In genomic region chr12:85123645-85124044, GRCm38 (mm10) we compare ENCODE assay signal across 26 mouse cellular contexts. TPM values are rescaled to one million over a fixed set of nuclear protein-coding genes. Genes with fewer than 3 reads are reported as not detected.
DNase-seq lines count a peak whose midpoint lies in the region; ATAC-seq and TF ChIP-seq lines count a peak whose summit lies in the region.
"Had no signal": no experiment of that assay in that cellular context is flagged by ENCODE, and none has a peak within 500 bp of the region (broad histone marks: within the 10 kb centered on the region; RNA-seq: fewer than 3 reads in every experiment).

No protein-coding gene starts in this region.

- peaks cover 93% of the 10 kb centered on the region for H3K36me3 ChIP-seq in heart, embryonic 15.5 days
- H3K36me3 ChIP-seq in hindbrain, embryonic 12.5 days = peaks cover 85% of the 10 kb centered on the region

- no peak overlapping the region for H3K4me3 ChIP-seq in heart, embryonic 15.5 days
- H3K4me3 ChIP-seq in bone marrow, adult 2 months (replicated peaks; ENCODE audit: control insufficient read depth, low read depth, low read length) = no peak overlapping the region
- no peak overlapping the region for H3K4me3 ChIP-seq in hindbrain, embryonic 12.5 days
- H3K4me3 ChIP-seq: embryonic facial prominence, embryonic 13.5 days; heart, adult 2 months; hindbrain, embryonic 15.5 days; left cerebral cortex, adult 2 months; liver, embryonic 13.5 days; midbrain, embryonic 15.5 days; myocyte; stomach, embryonic 15.5 days had no signal

- H3K9me3 ChIP-seq in heart, embryonic 15.5 days (replicated peaks) = no peaks in the 10 kb centered on the region
- H3K9me3 ChIP-seq in hindbrain, embryonic 12.5 days (replicated peaks) = no peaks in the 10 kb centered on the region
- H3K9me3 ChIP-seq: embryonic facial prominence, embryonic 13.5 days; hindbrain, embryonic 15.5 days; liver, embryonic 13.5 days; midbrain, embryonic 15.5 days; stomach, embryonic 15.5 days had no signal

- no peak overlapping the region for H3K9ac ChIP-seq in heart, embryonic 15.5 days
- H3K9ac ChIP-seq in hindbrain, embryonic 12.5 days = no peak overlapping the region
- H3K9ac ChIP-seq: embryonic facial prominence, embryonic 13.5 days; hindbrain, embryonic 15.5 days; liver, embryonic 13.5 days; midbrain, embryonic 15.5 days; stomach, embryonic 15.5 days had no signal

- H3K4me2 ChIP-seq in heart, embryonic 15.5 days = no peak overlapping the region
- H3K4me2 ChIP-seq in hindbrain, embryonic 12.5 days (replicated peaks) = no peak overlapping the region
- H3K4me2 ChIP-seq: embryonic facial prominence, embryonic 13.5 days; hindbrain, embryonic 15.5 days; liver, embryonic 13.5 days; midbrain, embryonic 15.5 days; stomach, embryonic 15.5 days had no signal

- H3K4me1 ChIP-seq in heart, embryonic 15.5 days (replicated peaks) = no peaks in the 10 kb centered on the region
- peaks cover 6% of the 10 kb centered on the region for H3K4me1 ChIP-seq in bone marrow, adult 2 months (ENCODE audit: control insufficient read depth, insufficient read depth, low read length)
- H3K4me1 ChIP-seq in hindbrain, embryonic 12.5 days = no peaks in the 10 kb centered on the region
- H3K4me1 ChIP-seq: hindbrain, embryonic 15.5 days; liver, embryonic 13.5 days; midbrain, embryonic 15.5 days; stomach, embryonic 15.5 days had no signal

- H3K27ac ChIP-seq in heart, embryonic 15.5 days = 0 out of 2 replicates have a peak overlapping the region, but pooled peaks have one; percentile 20
- H3K27ac ChIP-seq in bone marrow, adult 2 months (ENCODE audit: control insufficient read depth, insufficient read depth, low read depth, low read length, poor library complexity) = peak overlapping the region; percentile 45; the same call in 1 of the 2 replicates
- H3K27ac ChIP-seq in hindbrain, embryonic 12.5 days = no peak overlapping the region
- H3K27ac ChIP-seq: embryonic facial prominence, embryonic 13.5 days; heart, adult 2 months; hindbrain, embryonic 15.5 days; kidney, postnatal 0 days; left cerebral cortex, adult 2 months; liver, embryonic 13.5 days; midbrain, embryonic 15.5 days; stomach, embryonic 15.5 days had no signal

- DNase-seq in heart, postnatal 25 days (ENCODE audit: low spot score) = no peak
- DNase-seq in CD4-positive helper T cell, adult 2 months (ENCODE audit: low read depth, low spot score) = peak; percentile 33
- no peak for DNase-seq in frontal cortex, postnatal 14 days (ENCODE audit: low spot score in 2 of 2)
- no peak for DNase-seq in right cerebral cortex, postnatal 14 days
- DNase-seq: adrenal gland, postnatal 25 days; cerebellum, adult 11 months; cerebellum, postnatal 14 days; gastrocnemius, postnatal 10 days; heart, adult 2 months; heart, postnatal 4 days; kidney, adult 2 months; liver, embryonic 13.5 days; lung, adult 2 months; lung, postnatal 14 days had no signal

- H3K27me3 ChIP-seq in heart, embryonic 15.5 days = no peaks in the 10 kb centered on the region
- H3K27me3 ChIP-seq in hindbrain, embryonic 12.5 days = no peaks in the 10 kb centered on the region
- H3K27me3 ChIP-seq: embryonic facial prominence, embryonic 13.5 days; hindbrain, embryonic 15.5 days; liver, embryonic 13.5 days; midbrain, embryonic 15.5 days; stomach, embryonic 15.5 days had no signal

- no peak for TF ChIP-seq POLR2A in bone marrow, adult 2 months (IDR thresholded peaks at IDR 0.05; ENCODE audit: borderline replicate concordance, control insufficient read depth, low read depth, low read length)

- no peak for ATAC-seq in heart, embryonic 15.5 days (replicated peaks; ENCODE audit: insufficient number of reproducible peaks, insufficient read depth, low FRiP score, low read depth)
- 0 out of 2 replicates have a peak, but pooled peaks have one; percentile 19 for ATAC-seq in megakaryocyte progenitor cell, adult 5-6 weeks (replicated peaks; ENCODE audit: poor library complexity)
- no peak for ATAC-seq in hindbrain, embryonic 12.5 days (ENCODE audit: low FRiP score)
- ATAC-seq: forebrain, embryonic 14.5 days; midbrain, embryonic 15.5 days had no signal

- WGBS in heart, embryonic 15.5 days = 80% methylated on average over 11 of the region's 11 CpGs
- WGBS in bone marrow, adult 2 months = 62% methylated on average over 11 of the region's 11 CpGs
- 95% methylated on average over 11 of the region's 11 CpGs for WGBS in hindbrain, embryonic 12.5 days

- intact Hi-C loops in heart, postnatal 25 days (cut with DNase I) = no loop called here

- no peak for TF ChIP-seq CTCF in bone marrow, adult 2 months (IDR thresholded peaks at IDR 0.05; ENCODE audit: control insufficient read depth, insufficient read depth, low read length)

RNA-seq across cellular contexts. Expression of gene Dlst, which starts 13.0 kb away (rescaled TPM):
- polyA plus RNA-seq in heart, embryonic 15.5 days (2015; fragmentation: Nextera tagmentation; extraction: Ambion mirVana) = 199 and 204 TPM in 2 replicates
- 100 to 1,000 TPM; 830 to 838 TPM for total RNA-seq in heart, postnatal 25 days (2021)
- 87.0 and 102 TPM in 2 replicates for polyA plus RNA-seq in bone marrow, adult 2 months (2011; ENCODE audit: insufficient read depth, insufficient read length, low replicate concordance, missing spikeins)
- total RNA-seq in megakaryocyte progenitor cell, adult 5-6 weeks (2015) = 76.3 and 81.6 TPM in 2 replicates
- 161 and 187 TPM in 2 replicates for total RNA-seq in megakaryocyte progenitor cell, adult 5-6 weeks (2017)
- polyA plus RNA-seq in hindbrain, embryonic 12.5 days (2016; fragmentation: Nextera tagmentation; extraction: Ambion mirVana) = 102 and 109 TPM in 2 replicates

RNA-seq across cellular contexts. Expression of gene Prox2, which starts 13.1 kb away (rescaled TPM):
- 2.5 TPM in 2 replicates for polyA plus RNA-seq in heart, embryonic 15.5 days (2015; fragmentation: Nextera tagmentation; extraction: Ambion mirVana)
- 1 to 10 TPM; 1.5 to 1.8 TPM for total RNA-seq in heart, postnatal 25 days (2021)
- polyA plus RNA-seq in bone marrow, adult 2 months (2011; ENCODE audit: insufficient read depth, insufficient read length, low replicate concordance, missing spikeins) = 2.2 and 2.9 TPM in 2 replicates
- total RNA-seq in megakaryocyte progenitor cell, adult 5-6 weeks (2015) = 1.2 TPM in 2 replicates
- 2.7 and 3.0 TPM in 2 replicates for total RNA-seq in megakaryocyte progenitor cell, adult 5-6 weeks (2017)
- polyA plus RNA-seq in hindbrain, embryonic 12.5 days (2016; fragmentation: Nextera tagmentation; extraction: Ambion mirVana) = 3.2 and 4.0 TPM in 2 replicates

RNA-seq across cellular contexts. Expression of gene Rps6kl1, which starts 27.4 kb away (rescaled TPM):
- 0.87 and 1.9 TPM in 2 replicates for polyA plus RNA-seq in heart, embryonic 15.5 days (2015; fragmentation: Nextera tagmentation; extraction: Ambion mirVana)
- 1 to 10 TPM; 2.6 to 4.3 TPM for total RNA-seq in heart, postnatal 25 days (2021)
- 0.63 TPM in 1 of 2 replicates, not detected in the other for polyA plus RNA-seq in bone marrow, adult 2 months (2011; ENCODE audit: insufficient read depth, insufficient read length, low replicate concordance, missing spikeins)
- total RNA-seq in megakaryocyte progenitor cell, adult 5-6 weeks (2015) = not detected in 2 replicates
- total RNA-seq in megakaryocyte progenitor cell, adult 5-6 weeks (2017) = not detected in 2 replicates
- polyA plus RNA-seq in hindbrain, embryonic 12.5 days (2016; fragmentation: Nextera tagmentation; extraction: Ambion mirVana) = 7.2 and 7.6 TPM in 2 replicates

RNA-seq across cellular contexts. Expression of gene Pgf, which starts 53.9 kb away (rescaled TPM):
- 8.9 and 9.5 TPM in 2 replicates for polyA plus RNA-seq in heart, embryonic 15.5 days (2015; fragmentation: Nextera tagmentation; extraction: Ambion mirVana)
- total RNA-seq in heart, postnatal 25 days (2021) = 1 to 10 TPM; 3.3 to 4.4 TPM
- polyA plus RNA-seq in bone marrow, adult 2 months (2011; ENCODE audit: insufficient read depth, insufficient read length, low replicate concordance, missing spikeins) = 1.6 TPM in 1 of 2 replicates, not detected in the other
- not detected in 2 replicates for total RNA-seq in megakaryocyte progenitor cell, adult 5-6 weeks (2015)
- total RNA-seq in megakaryocyte progenitor cell, adult 5-6 weeks (2017) = not detected in 2 replicates
- 10.6 and 11.2 TPM in 2 replicates for polyA plus RNA-seq in hindbrain, embryonic 12.5 days (2016; fragmentation: Nextera tagmentation; extraction: Ambion mirVana)
